Mouse (Mus musculus): ENCODE measurements around the gene Vmn2r17. TPM values are rescaled to one million over a fixed set of nuclear protein-coding genes. Genes with fewer than 3 reads are reported as not detected.

Vmn2r17 gene
- polyA plus RNA-seq (2015; fragmentation: Nextera tagmentation; extraction: Ambion mirVana): not detected in 2 replicates

GRCm38 (mm10) chr5:109419388-109419787 lies at the start of gene Vmn2r17:
Gene Vmn2r17 (plus strand): TSS chr5:109419688.
- Histone ChIP-seq H3K36me3 (ENCODE audit: control insufficient read depth, insufficient read depth, low read length) (no peaks in the 10 kb centered on the region), H3K4me2 (ENCODE audit: low read depth, low read length) (no peak within 1 kb of the TSS), H3K4me1 (replicated peaks; ENCODE audit: control insufficient read depth, insufficient read depth, low read length) (no peaks in the 10 kb centered on the region), H3K9ac (ENCODE audit: low read length) (no peak within 1 kb of the TSS), H3K27me3 (ENCODE audit: control insufficient read depth, insufficient read depth, low read depth, low read length) (no peaks in the 10 kb centered on the region), H3K27ac (ENCODE audit: low read length) (no peak within 1 kb of the TSS), H3K4me3 (ENCODE audit: low read length) (no peak within 1 kb of the TSS), H3K9me3 (ENCODE audit: control insufficient read depth, low read length) (no peaks in the 10 kb centered on the region; the same call in 1 of the 2 replicates)
- WGBS: 56% methylated on average over 2 of the region's 2 CpGs
- ATAC-seq (ENCODE audit: low read depth): no peak

GRCm38 (mm10) chr5:109466576-109467506 lies 47.4 kb downstream of the Vmn2r17 start:
- 21% methylated on average over 17 of the region's 21 CpGs for WGBS
- H3K4me3 ChIP-seq (ENCODE audit: low read length): peak overlapping the region; percentile 32
- no peaks in the 10 kb centered on the region for H3K4me1 ChIP-seq (replicated peaks; ENCODE audit: control insufficient read depth, insufficient read depth, low read length)
- peak; percentile 70; the same call in 1 of the 2 replicates for ATAC-seq (ENCODE audit: low read depth)
- H3K9me3 ChIP-seq (ENCODE audit: control insufficient read depth, low read length): no peaks in the 10 kb centered on the region
- no peaks in the 10 kb centered on the region for H3K27me3 ChIP-seq (ENCODE audit: control insufficient read depth, insufficient read depth, low read depth, low read length)
- no peak overlapping the region for H3K27ac ChIP-seq (ENCODE audit: low read length)
- H3K36me3 ChIP-seq (ENCODE audit: control insufficient read depth, insufficient read depth, low read length): no peaks in the 10 kb centered on the region
- peak overlapping the region; percentile 21; the same call in 1 of the 2 replicates for H3K9ac ChIP-seq (ENCODE audit: low read length)
- peak overlapping the region; percentile 34 for H3K4me2 ChIP-seq (ENCODE audit: low read depth, low read length)

- WGBS: 2% methylated on average over 1 of the region's 1 CpGs
- no peak overlapping the region for H3K4me2 ChIP-seq (ENCODE audit: low read depth, low read length)
- H3K27me3 ChIP-seq (ENCODE audit: control insufficient read depth, insufficient read depth, low read depth, low read length): no peaks in the 10 kb centered on the region
- no peak overlapping the region for H3K4me3 ChIP-seq (ENCODE audit: low read length)
- H3K4me1 ChIP-seq (replicated peaks; ENCODE audit: control insufficient read depth, insufficient read depth, low read length): no peaks in the 10 kb centered on the region
- H3K27ac ChIP-seq (ENCODE audit: low read length): no peak overlapping the region
- no peaks in the 10 kb centered on the region for H3K9me3 ChIP-seq (ENCODE audit: control insufficient read depth, low read length)
- no peak for ATAC-seq (ENCODE audit: low read depth)
- H3K9ac ChIP-seq (ENCODE audit: low read length): no peak overlapping the region
- H3K36me3 ChIP-seq (ENCODE audit: control insufficient read depth, insufficient read depth, low read length): no peaks in the 10 kb centered on the region
These were observed 87.2 kb downstream of the Vmn2r17 start for GRCm38 (mm10) chr5:109506729-109507128.

Other genes with a start within 250 kb of the Vmn2r17 start
- not detected in 2 replicates for gene Vmn2r13, start 227.5 kb upstream of the Vmn2r17 start, polyA plus RNA-seq (2015; fragmentation: Nextera tagmentation; extraction: Ambion mirVana)
- gene Vmn2r14, start 195.0 kb upstream of the Vmn2r17 start, polyA plus RNA-seq (2015; fragmentation: Nextera tagmentation; extraction: Ambion mirVana): not detected in 2 replicates
- gene Vmn2r15, start 122.0 kb upstream of the Vmn2r17 start, polyA plus RNA-seq (2015; fragmentation: Nextera tagmentation; extraction: Ambion mirVana): not detected in 2 replicates
- gene Vmn2r16, start 89.5 kb upstream of the Vmn2r17 start, polyA plus RNA-seq (2015; fragmentation: Nextera tagmentation; extraction: Ambion mirVana): not detected in 2 replicates
- gene Crlf2, start 139.3 kb downstream of the Vmn2r17 start, polyA plus RNA-seq (2015; fragmentation: Nextera tagmentation; extraction: Ambion mirVana): 11.8 and 13.2 TPM in 2 replicates